Mouse (Mus musculus): ENCODE measurements at regions not wholly inside any gene's neighbourhood (a gene's known extent, or its start where the extent isn't known, plus 50 kb on each side); places are given as distances from the start of the nearest gene placed in this dataset.

DNA sequence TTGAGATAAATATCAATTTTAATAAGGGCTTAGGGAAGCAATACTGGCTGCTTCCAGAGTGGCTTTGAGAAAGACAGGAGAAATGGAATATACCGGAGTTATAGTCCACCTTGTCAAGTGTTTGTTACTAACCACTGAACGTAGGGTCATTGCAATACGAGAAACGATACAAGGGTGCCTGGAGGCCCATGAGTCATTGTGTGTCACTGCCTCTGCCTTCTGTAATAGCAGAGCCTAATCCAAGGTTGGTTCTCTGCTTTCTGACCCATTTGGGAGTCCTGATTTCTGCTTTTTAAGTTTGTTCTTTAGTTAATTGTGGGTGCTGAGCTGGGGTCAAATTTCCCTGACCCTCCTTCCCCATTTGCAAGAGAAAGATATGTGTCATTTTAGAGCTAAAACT lies 382.4 kb upstream of the Arglu1 start:
- TF ChIP-seq CTCF (IDR thresholded peaks at IDR 0.05; ENCODE audit: low read depth), result no peak
- TF ChIP-seq EP300 (IDR thresholded peaks at IDR 0.05; ENCODE audit: low read depth), result no peak
